Mouse (Mus musculus): Measurements from ENCODE around the gene Gm5269. TPM values are rescaled to one million over a fixed set of nuclear protein-coding genes. Genes with fewer than 3 reads are reported as not detected.

The Gm5269 gene
- total RNA-seq (2014; rRNA removed) (not detected in 2 replicates), polyA plus RNA-seq (2012; rRNA removed) (not detected in 2 replicates)

DNA sequence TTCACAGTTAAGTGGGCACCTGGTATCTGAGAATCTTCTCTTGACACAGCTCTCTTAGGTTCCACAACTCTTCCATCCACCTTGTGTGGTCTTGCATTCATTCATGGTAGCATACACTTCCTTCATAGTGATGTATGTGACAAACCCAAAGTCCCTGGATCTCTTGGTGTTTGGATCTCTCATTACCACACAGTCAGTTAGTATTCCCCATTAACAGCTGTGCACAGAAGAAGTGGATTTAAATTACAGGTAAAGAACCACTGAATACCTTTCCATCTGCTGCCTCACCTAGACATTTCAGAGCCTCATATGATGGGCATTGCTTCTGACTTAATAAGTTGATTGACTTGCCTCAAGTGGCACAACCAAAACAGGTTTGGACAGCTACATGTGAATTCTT lies at the start of gene Gm5269:
Gene Gm5269 (minus strand): TSS at position 101 of the 400 bp plus-strand sequence.
- no peak within 1 kb of the TSS for H3K4me3 ChIP-seq (ENCODE audit: insufficient read depth, low read depth, low read length)
- no peak for TF ChIP-seq POLR2A (IDR thresholded peaks at IDR 0.05; ENCODE audit: extremely low read depth, insufficient read depth, low read length)
- no peak for TF ChIP-seq CTCF (IDR thresholded peaks at IDR 0.05; ENCODE audit: low read depth, low read length)
- H3K36me3 ChIP-seq (ENCODE audit: control insufficient read depth, insufficient read depth, low read length): no peaks in the 10 kb centered on the region
- DNase-seq (ENCODE audit: extremely low read depth, low read depth, low spot score): no peak
- no peak within 1 kb of the TSS for H3K27ac ChIP-seq (replicated peaks; ENCODE audit: insufficient read depth, low read depth, low read length)
- no peaks in the 10 kb centered on the region for H3K79me2 ChIP-seq (ENCODE audit: control insufficient read depth, insufficient read depth, low read length)
- H3K9ac ChIP-seq (ENCODE audit: low read depth, low read length): no peak within 1 kb of the TSS
- no peaks in the 10 kb centered on the region for H3K27me3 ChIP-seq (ENCODE audit: control insufficient read depth, insufficient read depth, low read length)
- H3K4me1 ChIP-seq (ENCODE audit: control insufficient read depth, insufficient read depth, low read length): no peaks in the 10 kb centered on the region

- no peaks in the 10 kb centered on the region for H3K79me2 ChIP-seq (ENCODE audit: control insufficient read depth, insufficient read depth, low read length)
- H3K9ac ChIP-seq (ENCODE audit: low read depth, low read length): no peak overlapping the region
- no peaks in the 10 kb centered on the region for H3K27me3 ChIP-seq (ENCODE audit: control insufficient read depth, insufficient read depth, low read length)
- TF ChIP-seq CTCF (IDR thresholded peaks at IDR 0.05; ENCODE audit: low read depth, low read length) (peak; percentile 5; the same call in 1 of the 2 replicates), POLR2A (IDR thresholded peaks at IDR 0.05; ENCODE audit: extremely low read depth, insufficient read depth, low read length) (no peak)
- H3K27ac ChIP-seq (replicated peaks; ENCODE audit: insufficient read depth, low read depth, low read length): no peak overlapping the region
- H3K4me3 ChIP-seq (ENCODE audit: insufficient read depth, low read depth, low read length): no peak overlapping the region
- DNase-seq (ENCODE audit: extremely low read depth, low read depth, low spot score): peak; percentile 53
- peaks cover 5% of the 10 kb centered on the region; the same call in 1 of the 2 replicates for H3K4me1 ChIP-seq (ENCODE audit: control insufficient read depth, insufficient read depth, low read length)
- H3K36me3 ChIP-seq (ENCODE audit: control insufficient read depth, insufficient read depth, low read length): no peaks in the 10 kb centered on the region
These were observed 41.1 kb upstream of the Gm5269 start for GRCm38 (mm10) chr1:45931127-45931526.

DNA sequence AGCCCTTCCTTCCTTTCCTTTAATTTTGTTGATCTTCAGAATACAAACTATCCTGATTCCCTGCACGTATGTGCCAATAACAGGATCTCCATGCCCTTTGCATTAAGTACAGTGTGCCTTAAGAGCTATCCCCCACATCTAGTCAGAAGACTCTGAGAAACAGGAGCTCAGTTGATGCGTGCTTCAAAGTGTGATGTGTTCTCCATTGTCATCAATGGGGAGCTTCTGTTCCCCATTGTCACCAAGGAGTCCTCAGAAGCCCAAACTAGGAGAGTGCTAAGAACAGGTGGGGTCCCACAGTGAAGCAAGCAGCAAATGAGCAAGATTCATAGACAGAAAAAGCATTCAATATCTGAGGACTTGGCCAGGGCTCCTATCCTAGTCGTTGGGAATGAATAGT lies 36.8 kb upstream of the Gm5269 start:
- no peak for DNase-seq (ENCODE audit: extremely low read depth, low read depth, low spot score)
- 70% methylated on average over 3 of the region's 3 CpGs for WGBS
- no peak for TF ChIP-seq CTCF (IDR thresholded peaks at IDR 0.05; ENCODE audit: low read depth, low read length)
- no peak for TF ChIP-seq POLR2A (IDR thresholded peaks at IDR 0.05; ENCODE audit: extremely low read depth, insufficient read depth, low read length)
- peak overlapping the region; percentile 32 for H3K4me3 ChIP-seq (ENCODE audit: insufficient read depth, low read depth, low read length)
- H3K27me3 ChIP-seq (ENCODE audit: control insufficient read depth, insufficient read depth, low read length): no peaks in the 10 kb centered on the region
- H3K9ac ChIP-seq (ENCODE audit: low read depth, low read length): peak overlapping the region; percentile 50
- peaks cover 6% of the 10 kb centered on the region; the same call in 1 of the 2 replicates for H3K4me1 ChIP-seq (ENCODE audit: control insufficient read depth, insufficient read depth, low read length)
- H3K27ac ChIP-seq (replicated peaks; ENCODE audit: insufficient read depth, low read depth, low read length): peak overlapping the region; percentile 75
- peaks cover 4% of the 10 kb centered on the region; the same call in 1 of the 2 replicates for H3K79me2 ChIP-seq (ENCODE audit: control insufficient read depth, insufficient read depth, low read length)
- H3K36me3 ChIP-seq (ENCODE audit: control insufficient read depth, insufficient read depth, low read length): no peaks in the 10 kb centered on the region

- TF ChIP-seq CTCF (IDR thresholded peaks at IDR 0.05; ENCODE audit: low read depth, low read length): no peak
- TF ChIP-seq POLR2A (IDR thresholded peaks at IDR 0.05; ENCODE audit: extremely low read depth, insufficient read depth, low read length): no peak
- Histone ChIP-seq H3K4me1 (ENCODE audit: control insufficient read depth, insufficient read depth, low read length) (peaks cover 6% of the 10 kb centered on the region; the same call in 1 of the 2 replicates), H3K27ac (replicated peaks; ENCODE audit: insufficient read depth, low read depth, low read length) (peak within 1 kb of the TSS; percentile 96), H3K27me3 (ENCODE audit: control insufficient read depth, insufficient read depth, low read length) (no peaks in the 10 kb centered on the region), H3K36me3 (ENCODE audit: control insufficient read depth, insufficient read depth, low read length) (no peaks in the 10 kb centered on the region), H3K4me3 (ENCODE audit: insufficient read depth, low read depth, low read length) (peak within 1 kb of the TSS; percentile 86), H3K79me2 (ENCODE audit: control insufficient read depth, insufficient read depth, low read length) (peaks cover 4% of the 10 kb centered on the region; the same call in 1 of the 2 replicates), H3K9ac (ENCODE audit: low read depth, low read length) (peak within 1 kb of the TSS; percentile 91)
- no peak for DNase-seq (ENCODE audit: extremely low read depth, low read depth, low spot score)
- WGBS: 56% methylated on average over 9 of the region's 9 CpGs
These were observed 36.3 kb upstream of the Gm5269 start, which contains the start of gene Slc40a1 for GRCm38 (mm10) chr1:45926393-45926763. Slc40a1 (minus strand) TSS chr1:45926523.

- peaks cover 10% of the 10 kb centered on the region; the same call in 1 of the 2 replicates for H3K4me1 ChIP-seq (ENCODE audit: control insufficient read depth, insufficient read depth, low read length)
- H3K9ac ChIP-seq (ENCODE audit: low read depth, low read length): peak overlapping the region; percentile 91
- H3K79me2 ChIP-seq (ENCODE audit: control insufficient read depth, insufficient read depth, low read length): peaks cover 4% of the 10 kb centered on the region; the same call in 1 of the 2 replicates
- peak overlapping the region; percentile 86 for H3K4me3 ChIP-seq (ENCODE audit: insufficient read depth, low read depth, low read length)
- peak; percentile 76 for DNase-seq (ENCODE audit: extremely low read depth, low read depth, low spot score)
- peaks cover 2% of the 10 kb centered on the region; the same call in 1 of the 2 replicates for H3K36me3 ChIP-seq (ENCODE audit: control insufficient read depth, insufficient read depth, low read length)
- TF ChIP-seq POLR2A (IDR thresholded peaks at IDR 0.05; ENCODE audit: extremely low read depth, insufficient read depth, low read length) (peak; percentile 79), CTCF (IDR thresholded peaks at IDR 0.05; ENCODE audit: low read depth, low read length) (peak; percentile 26; the same call in 1 of the 2 replicates)
- H3K27ac ChIP-seq (replicated peaks; ENCODE audit: insufficient read depth, low read depth, low read length): peak overlapping the region; percentile 96
- no peaks in the 10 kb centered on the region for H3K27me3 ChIP-seq (ENCODE audit: control insufficient read depth, insufficient read depth, low read length)
- under 1% methylated on average over 53 of the region's 53 CpGs for WGBS
These were observed 35.7 kb upstream of the Gm5269 start for GRCm38 (mm10) chr1:45925500-45926392.

All from liver, adult 2 months (tissue).